Mouse (Mus musculus) embryonic facial prominence, embryonic 13.5 days (tissue): ENCODE measurements at regions not wholly inside any gene's neighbourhood (a gene's known extent, or its start where the extent isn't known, plus 50 kb on each side); places are given as distances from the start of the nearest gene placed in this dataset.

ENCODE experiments used
- ATAC-seq: fragments of 200-750 bp; cut with Nextera tagmentation; 2 replicates; pipeline ENCODE4 v1.8.0; 2017; ENCODE audit warnings: low read depth; ENCODE audit not compliant: insufficient number of reproducible peaks, insufficient read depth, low FRiP score, low TSS enrichment
- H3K27ac ChIP-seq: fragments of 300-500 bp; sonication (generic); 2 replicates; pipeline ENCODE4 v1.5.1; 2015; ENCODE audit warnings: moderate library complexity, mild to moderate bottlenecking, inconsistent platforms
- H3K27me3 ChIP-seq: fragments of 300-500 bp; sonication (generic); 2 replicates; pipeline ENCODE4 v1.6.1; 2015; ENCODE audit warnings: mild to moderate bottlenecking, inconsistent platforms
- H3K36me3 ChIP-seq: fragments of 300-500 bp; sonication (generic); 2 replicates; pipeline ENCODE4 v1.6.1; 2015; ENCODE audit warnings: mild to moderate bottlenecking, inconsistent platforms
- H3K4me1 ChIP-seq: fragments of 300-500 bp; sonication (generic); 2 replicates; pipeline ENCODE4 v1.6.1; 2015; ENCODE audit warnings: inconsistent platforms
- H3K4me2 ChIP-seq: fragments of 300-500 bp; sonication (generic); 2 replicates; pipeline ENCODE4 v1.6.1; 2015; ENCODE audit warnings: moderate library complexity, mild to moderate bottlenecking, inconsistent platforms
- H3K4me3 ChIP-seq: fragments of 300-500 bp; sonication (generic); 2 replicates; pipeline ENCODE4 v1.5.1; 2015; ENCODE audit warnings: mild to moderate bottlenecking, inconsistent platforms
- H3K9ac ChIP-seq: fragments of 300-500 bp; sonication (generic); 2 replicates; pipeline ENCODE4 v1.6.1; 2015; ENCODE audit warnings: mild to moderate bottlenecking, inconsistent platforms
- H3K9me3 ChIP-seq: fragments of 300-500 bp; sonication (generic); 2 replicates; pipeline ENCODE4 v1.6.1; 2016; ENCODE audit warnings: inconsistent platforms
- WGBS: fragments of 180-500 bp; shearing (Covaris S2); methylation state at CpG from one replicate; pipeline ENCODE4 v1.1.7; 2015; ENCODE audit warnings: mixed read lengths; 5-methylcytosine and 5-hydroxymethylcytosine counted together

DNA sequence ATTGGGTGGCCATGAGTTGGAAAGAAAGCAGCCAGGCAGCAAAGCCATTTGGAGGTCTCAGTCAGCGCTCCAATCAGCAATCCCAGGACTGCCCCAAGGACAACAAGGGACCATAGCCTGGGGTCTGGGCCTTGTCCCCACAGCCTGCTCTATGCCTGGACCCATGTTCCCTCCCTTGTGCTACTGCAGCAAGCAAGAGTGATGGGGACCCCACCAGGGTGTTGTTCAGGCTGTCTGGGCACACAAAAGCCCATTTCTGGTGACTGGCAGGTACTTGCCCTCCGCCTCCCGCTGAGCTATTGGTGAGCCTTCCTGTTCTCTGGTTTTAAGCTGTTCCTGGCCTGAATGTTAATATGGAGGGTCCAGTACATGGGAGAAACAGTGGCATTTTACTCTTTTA, 71.2 kb upstream of the A230072I06Rik start:
- Histone ChIP-seq H3K27ac (no peak overlapping the region), H3K4me2 (no peak overlapping the region), H3K4me3 (no peak overlapping the region), H3K4me1 (no peaks in the 10 kb centered on the region), H3K9me3 (no peaks in the 10 kb centered on the region), H3K9ac (no peak overlapping the region), H3K36me3 (no peaks in the 10 kb centered on the region), H3K27me3 (peaks cover 4% of the 10 kb centered on the region)
- no peak for ATAC-seq
- whole genome bisulfite sequencing = 84% methylated on average over 3 of the region's 3 CpGs

DNA sequence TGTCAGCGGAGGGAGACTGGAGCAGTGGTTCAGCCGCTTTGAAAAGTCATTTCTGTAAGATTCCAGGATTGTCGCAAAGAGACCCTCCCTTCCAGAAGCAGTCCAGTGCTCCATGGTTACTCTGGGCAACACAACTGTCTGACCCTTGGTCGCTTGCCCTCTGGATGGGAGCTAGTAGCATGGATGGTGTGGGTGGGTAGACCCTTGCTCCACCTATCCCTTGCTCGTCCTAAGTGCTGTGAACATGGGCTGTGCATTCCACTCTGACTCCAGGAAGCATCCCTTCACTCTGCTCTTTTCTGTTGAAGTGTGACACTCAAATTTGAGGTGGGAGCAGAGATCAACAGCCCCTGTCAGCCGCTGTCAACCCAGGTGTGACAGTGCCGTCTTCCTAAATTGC, 64.8 kb upstream of the A230072I06Rik start:
- Histone ChIP-seq H3K36me3 (no peaks in the 10 kb centered on the region), H3K4me2 (no peak overlapping the region), H3K9me3 (no peaks in the 10 kb centered on the region), H3K4me1 (peaks cover 8% of the 10 kb centered on the region; the same call in 1 of the 2 replicates), H3K27ac (no peak overlapping the region), H3K4me3 (no peak overlapping the region), H3K9ac (no peak overlapping the region), H3K27me3 (peaks cover 30% of the 10 kb centered on the region)
- WGBS = 57% methylated on average over 7 of the region's 7 CpGs
- no peak for ATAC-seq

DNA sequence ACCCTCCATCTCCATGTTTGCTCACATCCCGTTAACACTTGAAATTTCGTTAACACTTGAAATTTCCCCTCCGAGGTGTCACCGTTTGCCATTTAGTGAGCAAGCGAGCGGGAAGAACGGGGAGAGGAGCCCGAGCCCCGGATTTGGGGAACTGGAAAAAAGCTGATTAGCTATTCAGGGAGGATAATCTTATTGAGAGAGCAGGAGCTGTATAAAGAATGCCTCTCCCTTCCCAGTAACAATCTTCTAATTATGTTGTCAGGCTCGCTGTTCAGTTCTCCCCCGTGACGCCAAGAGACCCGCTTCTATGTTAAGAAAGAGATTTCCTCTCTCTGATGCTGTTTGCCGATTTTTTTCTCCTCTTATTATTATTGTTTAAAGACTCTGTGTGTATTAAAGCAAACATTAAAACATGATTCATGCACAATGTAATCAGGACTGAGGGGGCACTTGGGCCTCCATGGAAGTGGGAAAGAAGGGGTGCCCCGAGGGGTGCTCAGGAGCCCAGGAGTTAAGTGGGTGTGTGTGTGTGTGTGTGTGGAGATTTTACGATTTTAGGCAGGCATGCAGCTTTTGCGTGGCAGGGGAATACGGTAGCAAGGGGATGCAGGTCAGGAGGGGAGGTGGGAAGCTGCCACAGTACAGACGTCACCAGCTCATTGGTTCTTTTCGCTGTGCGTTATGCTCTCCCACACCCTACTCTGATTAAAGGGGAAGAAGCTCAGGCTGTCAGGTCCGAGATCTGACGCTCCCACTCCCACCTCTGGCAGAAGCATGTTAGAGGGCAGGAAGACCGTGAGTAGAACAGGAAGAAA, 64.2 kb upstream of the A230072I06Rik start:
- no peak for ATAC-seq
- no peaks in the 10 kb centered on the region for H3K36me3 ChIP-seq
- 0 out of 2 replicates have a peak overlapping the region, but pooled peaks have one; percentile 9 for H3K4me2 ChIP-seq
- H3K27me3 ChIP-seq = peaks cover 30% of the 10 kb centered on the region
- H3K27ac ChIP-seq = no peak overlapping the region
- WGBS = 23% methylated on average over 24 of the region's 24 CpGs
- H3K9me3 ChIP-seq = no peaks in the 10 kb centered on the region
- no peak overlapping the region for H3K4me3 ChIP-seq
- 0 out of 2 replicates have a peak overlapping the region, but pooled peaks have one; percentile 16 for H3K9ac ChIP-seq
- peaks cover 8% of the 10 kb centered on the region; the same call in 1 of the 2 replicates for H3K4me1 ChIP-seq

DNA sequence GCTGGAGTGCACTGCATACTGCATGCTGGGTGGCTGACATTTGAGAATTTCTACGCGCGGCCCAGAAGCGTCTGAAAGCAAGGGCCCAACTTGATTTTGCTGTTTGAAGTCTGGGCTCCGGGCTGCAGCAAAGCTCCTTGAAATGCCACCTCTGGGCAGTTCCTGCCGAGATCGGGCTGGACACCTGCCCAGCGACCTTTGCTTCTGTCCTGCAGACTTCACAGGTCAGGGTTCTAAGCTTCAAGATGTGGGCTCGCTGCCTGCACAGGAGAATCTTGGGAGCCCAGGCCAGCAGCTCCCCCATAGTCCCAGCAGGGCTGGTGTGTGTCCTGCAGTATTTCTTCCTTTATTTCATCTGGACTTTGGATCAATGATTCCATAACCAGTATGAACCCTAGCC, 57.1 kb upstream of the A230072I06Rik start:
- H3K27me3 ChIP-seq = no peaks in the 10 kb centered on the region
- WGBS = 70% methylated on average over 9 of the region's 9 CpGs
- H3K27ac ChIP-seq = no peak overlapping the region
- H3K4me3 ChIP-seq = no peak overlapping the region
- no peak overlapping the region for H3K4me2 ChIP-seq
- H3K4me1 ChIP-seq = no peaks in the 10 kb centered on the region
- ATAC-seq = no peak
- no peaks in the 10 kb centered on the region for H3K9me3 ChIP-seq
- no peak overlapping the region for H3K9ac ChIP-seq
- H3K36me3 ChIP-seq = no peaks in the 10 kb centered on the region

DNA sequence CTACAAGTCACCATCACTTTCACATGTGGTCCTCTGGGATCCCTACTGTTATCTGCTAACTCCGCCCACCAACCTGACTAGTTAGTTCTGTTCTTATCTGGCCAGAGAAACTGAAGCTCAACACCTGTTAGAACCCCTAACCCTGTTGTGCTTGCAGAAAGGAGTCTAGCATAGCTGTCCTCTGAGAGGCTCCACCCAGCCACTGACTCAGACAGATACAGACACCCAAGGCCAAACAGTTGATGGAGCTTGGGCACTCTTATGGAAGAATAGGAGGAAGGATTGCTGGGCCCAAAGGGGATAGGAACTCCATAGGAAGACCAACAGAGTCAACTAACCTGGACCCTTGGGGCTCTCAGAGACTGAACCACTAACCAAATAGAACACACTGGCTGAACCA, 55.2 kb upstream of the A230072I06Rik start:
- Histone ChIP-seq H3K36me3 (no peaks in the 10 kb centered on the region), H3K9me3 (no peaks in the 10 kb centered on the region), H3K4me2 (no peak overlapping the region), H3K27me3 (no peaks in the 10 kb centered on the region), H3K4me3 (no peak overlapping the region), H3K4me1 (no peaks in the 10 kb centered on the region), H3K27ac (no peak overlapping the region), H3K9ac (no peak overlapping the region)
- ATAC-seq = no peak
- WGBS = 91% methylated on average over 1 of the region's 1 CpGs
